Mouse (Mus musculus) lung, postnatal 0 days (tissue): ENCODE data around the gene Mrm3. TPM values are rescaled to one million over a fixed set of nuclear protein-coding genes. Genes with fewer than 3 reads are reported as not detected.
"Not testable (repeated sequence)": the region's sequence is repeated elsewhere in the genome, so short reads cannot be mapped to it uniquely, and the experiment has no call there.

Experiments used
- ATAC-seq: fragments of 200-750 bp; cut with Nextera tagmentation; 2 replicates; pipeline ENCODE4 v1.8.0; 2017; ENCODE audit warnings: moderate library complexity
- DNase-seq: peaks from one replicate; pipeline ENCODE4 v3.0.0-alpha.2; 2016; ENCODE audit warnings: low spot score
- H3K27ac ChIP-seq: fragments of 300-500 bp; sonication (generic); 2 replicates; pipeline ENCODE4 v1.5.1; 2014; ENCODE audit warnings: antibody characterized with exemption, mild to moderate bottlenecking, low read length, mixed read lengths
- H3K27me3 ChIP-seq: fragments of 300-500 bp; sonication (generic); replicated peaks from 2 replicates; pipeline ENCODE4 v1.6.1; 2014; ENCODE audit warnings: low read length, mixed read lengths; ENCODE audit not compliant: insufficient read depth
- H3K36me3 ChIP-seq: fragments of 300-500 bp; sonication (generic); 2 replicates; pipeline ENCODE4 v1.6.1; 2014; ENCODE audit warnings: low read length, mixed read lengths; ENCODE audit not compliant: insufficient read depth
- H3K4me1 ChIP-seq: fragments of 300-500 bp; sonication (generic); 2 replicates; pipeline ENCODE4 v1.6.1; 2014; ENCODE audit warnings: antibody characterized with exemption, low read depth, low read length, mixed read lengths; ENCODE audit not compliant: insufficient read depth
- H3K4me2 ChIP-seq: fragments of 300-500 bp; sonication (generic); replicated peaks from 2 replicates; pipeline ENCODE4 v1.6.1; 2014; ENCODE audit warnings: low read depth, mild to moderate bottlenecking, low read length, moderate library complexity, mixed read lengths
- H3K4me3 ChIP-seq: fragments of 300-500 bp; sonication (generic); 2 replicates; pipeline ENCODE4 v1.5.1; 2014; ENCODE audit warnings: low read depth, low read length
- H3K9ac ChIP-seq: fragments of 300-500 bp; sonication (generic); replicated peaks from 2 replicates; pipeline ENCODE4 v1.6.1; 2014; ENCODE audit warnings: low read depth, mild to moderate bottlenecking
- H3K9me3 ChIP-seq: fragments of 300-500 bp; sonication (generic); 2 replicates; pipeline ENCODE4 v1.6.1; 2016; ENCODE audit warnings: low read length, mixed read lengths
- CTCF ChIP-seq: IDR thresholded peaks from 2 replicates; pipeline ENCODE4 v1.5.1; 2016; ENCODE audit warnings: antibody characterized with exemption, mild to moderate bottlenecking
- EP300 ChIP-seq: IDR thresholded peaks from 2 replicates; pipeline ENCODE4 v1.6.1; 2016; ENCODE audit warnings: antibody characterized with exemption, mild to moderate bottlenecking, control low read depth
- WGBS: fragments of 180-500 bp; shearing (Covaris S2); extraction: QIAGEN DNeasy Blood & Tissue Kit; methylation state at CpG from one replicate; pipeline ENCODE4 v1.1.7; 2014; 5-methylcytosine and 5-hydroxymethylcytosine counted together
- polyA plus RNA-seq: library from polyadenylated mRNA; unstranded; fragments of >200 nt; fragmentation: Nextera tagmentation; extraction: Ambion mirVana; gene quantifications from 2 replicates; pipeline ENCODE4 v1.2.1, GENCODE M21; 2015

Mrm3 gene
- polyA plus RNA-seq, 1 experiment from 2014 or later: 7.7 TPM

GRCm38 (mm10) chr11:76210228-76210985 lies 33.1 kb upstream of the Mrm3 start:
- Histone ChIP-seq H3K36me3 (peaks cover 20% of the 10 kb centered on the region; the same call in 1 of the 2 replicates), H3K9ac (no peak overlapping the region), H3K4me2 (no peak overlapping the region), H3K27ac (peak overlapping the region; percentile 38; the same call in 1 of the 2 replicates), H3K4me3 (no peak overlapping the region), H3K27me3 (no peaks in the 10 kb centered on the region), H3K9me3 (no peaks in the 10 kb centered on the region), H3K4me1 (no peaks in the 10 kb centered on the region)
- DNase-seq: peak; percentile 38
- TF ChIP-seq CTCF (no peak), EP300 (no peak)
- WGBS: 52% methylated on average over 13 of the region's 13 CpGs
- peak; percentile 59 for ATAC-seq

- DNase-seq, H3K27ac ChIP-seq, H3K4me1 ChIP-seq, H3K4me2 ChIP-seq, H3K9ac ChIP-seq, H3K4me3 ChIP-seq, H3K9me3 ChIP-seq, H3K27me3 ChIP-seq, ATAC-seq: not testable (repeated sequence)
- WGBS: 81% methylated on average over 1 of the region's 6 CpGs
- peaks cover 20% of the 10 kb centered on the region; the same call in 1 of the 2 replicates for H3K36me3 ChIP-seq
Observed at GRCm38 (mm10) chr11:76211595-76211994, 31.9 kb upstream of the Mrm3 start.

GRCm38 (mm10) chr11:76213841-76214240 lies 29.7 kb upstream of the Mrm3 start:
- Histone ChIP-seq H3K4me3 (no peak overlapping the region), H3K4me1 (no peaks in the 10 kb centered on the region), H3K27ac (no peak overlapping the region), H3K9me3 (no peaks in the 10 kb centered on the region), H3K4me2 (no peak overlapping the region), H3K36me3 (peaks cover 6% of the 10 kb centered on the region; the same call in 1 of the 2 replicates), H3K9ac (no peak overlapping the region), H3K27me3 (no peaks in the 10 kb centered on the region)
- DNase-seq (no peak), ATAC-seq (no peak)
- 89% methylated on average over 5 of the region's 5 CpGs for WGBS
- TF ChIP-seq CTCF: no peak
- no peak for TF ChIP-seq EP300

DNA sequence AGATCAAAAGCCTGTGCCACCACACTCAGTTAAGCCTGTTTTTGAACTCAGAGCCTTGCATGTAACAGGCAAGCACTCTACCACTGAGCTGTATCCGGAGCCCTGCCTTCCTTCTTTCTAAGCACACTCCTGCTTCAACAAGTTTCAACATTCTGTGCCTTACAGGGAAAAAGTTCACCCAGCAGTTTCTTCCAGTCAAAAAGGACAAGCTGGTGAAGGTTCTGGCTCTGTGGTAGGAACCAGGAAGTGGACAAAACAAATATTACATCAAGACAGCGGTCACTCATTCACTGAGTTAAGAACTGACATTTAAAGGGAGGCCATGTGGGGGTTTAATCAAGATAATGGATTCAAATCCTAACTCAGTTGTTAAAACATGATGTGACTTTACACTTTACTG lies 28.5 kb upstream of the Mrm3 start:
- WGBS: 50% methylated on average over 2 of the region's 2 CpGs
- Histone ChIP-seq H3K27ac (no peak overlapping the region), H3K9me3 (no peaks in the 10 kb centered on the region), H3K27me3 (no peaks in the 10 kb centered on the region), H3K9ac (no peak overlapping the region), H3K36me3 (peaks cover 6% of the 10 kb centered on the region; the same call in 1 of the 2 replicates), H3K4me3 (no peak overlapping the region), H3K4me2 (no peak overlapping the region), H3K4me1 (no peaks in the 10 kb centered on the region)
- DNase-seq: peak; percentile 61
- no peak for TF ChIP-seq EP300
- TF ChIP-seq CTCF: no peak
- ATAC-seq: no peak

- peak overlapping the region; percentile 96 for H3K27ac ChIP-seq
- no peak for ATAC-seq
- no peak for DNase-seq
- no peak overlapping the region for H3K9ac ChIP-seq
- 92% methylated on average over 5 of the region's 5 CpGs for WGBS
- no peaks in the 10 kb centered on the region for H3K27me3 ChIP-seq
- H3K36me3 ChIP-seq: peaks cover 6% of the 10 kb centered on the region; the same call in 1 of the 2 replicates
- TF ChIP-seq CTCF (no peak), EP300 (no peak)
- H3K4me2 ChIP-seq: no peak overlapping the region
- no peaks in the 10 kb centered on the region for H3K9me3 ChIP-seq
- H3K4me1 ChIP-seq: no peaks in the 10 kb centered on the region
- H3K4me3 ChIP-seq: no peak overlapping the region
Observed at GRCm38 (mm10) chr11:76216049-76216540, 27.4 kb upstream of the Mrm3 start.

- DNase-seq (peak; percentile 94), ATAC-seq (peak; percentile 81)
- no peaks in the 10 kb centered on the region for H3K9me3 ChIP-seq
- peak overlapping the region; percentile 79 for H3K4me3 ChIP-seq
- peak overlapping the region; percentile 96 for H3K27ac ChIP-seq
- 2% methylated on average over 33 of the region's 33 CpGs for WGBS
- no peaks in the 10 kb centered on the region for H3K27me3 ChIP-seq
- H3K4me2 ChIP-seq: peak overlapping the region; percentile 91
- no peaks in the 10 kb centered on the region for H3K4me1 ChIP-seq
- peak; percentile 66 for TF ChIP-seq EP300
- TF ChIP-seq CTCF: no peak
- peak overlapping the region; percentile 77 for H3K9ac ChIP-seq
- H3K36me3 ChIP-seq: peaks cover 9% of the 10 kb centered on the region; the same call in 1 of the 2 replicates
Observed at GRCm38 (mm10) chr11:76216681-76217389, 26.7 kb upstream of the Mrm3 start.
